In genomic region chr5:73676626-73677025, GRCm38 (mm10) we compare ENCODE assay signal across 19 mouse cellular contexts. TPM values are rescaled to one million over a fixed set of nuclear protein-coding genes. Genes with fewer than 3 reads are reported as not detected.
DNase-seq lines count a peak whose midpoint lies in the region; ATAC-seq and TF ChIP-seq lines count a peak whose summit lies in the region.
"Had no signal": no experiment of that assay in that cellular context is flagged by ENCODE, and none has a peak within 500 bp of the region (broad histone marks: within the 10 kb centered on the region; RNA-seq: fewer than 3 reads in every experiment).

No protein-coding gene starts in this region.

- TF ChIP-seq EP300 in stomach, postnatal 0 days (optimal IDR thresholded peaks at IDR 0.05), result no peak

- no peak overlapping the region for H3K9ac ChIP-seq in forebrain, embryonic 15.5 days (replicated peaks)
- no peak overlapping the region for H3K9ac ChIP-seq in midbrain, embryonic 15.5 days
- no peak overlapping the region for H3K9ac ChIP-seq in stomach, postnatal 0 days (ENCODE audit: low read length)
- H3K9ac ChIP-seq: embryonic facial prominence, embryonic 15.5 days; heart, embryonic 15.5 days had no signal

- H3K4me3 ChIP-seq in forebrain, embryonic 15.5 days, result 0 out of 2 replicates have a peak overlapping the region, but pooled peaks have one; percentile 15
- no peak overlapping the region for H3K4me3 ChIP-seq in forebrain, embryonic 10.5 days
- H3K4me3 ChIP-seq in midbrain, embryonic 15.5 days, result no peak overlapping the region
- H3K4me3 ChIP-seq in midbrain, embryonic 10.5 days, result no peak overlapping the region
- no peak overlapping the region for H3K4me3 ChIP-seq in stomach, postnatal 0 days (ENCODE audit: low read depth, low read length)
- H3K4me3 ChIP-seq: embryonic facial prominence, embryonic 15.5 days; heart, embryonic 15.5 days had no signal

- H3K4me2 ChIP-seq in forebrain, embryonic 15.5 days (replicated peaks), result peak overlapping the region; percentile 26
- 0 out of 2 replicates have a peak overlapping the region, but pooled peaks have one; percentile 4 for H3K4me2 ChIP-seq in midbrain, embryonic 15.5 days
- H3K4me2 ChIP-seq in stomach, postnatal 0 days (replicated peaks; ENCODE audit: low read depth), result no peak overlapping the region
- H3K4me2 ChIP-seq: embryonic facial prominence, embryonic 15.5 days; heart, embryonic 15.5 days had no signal

- H3K27me3 ChIP-seq in forebrain, embryonic 15.5 days, result no peaks in the 10 kb centered on the region
- H3K27me3 ChIP-seq in forebrain, embryonic 10.5 days (ENCODE audit: poor library complexity, severe bottlenecking), result no peaks in the 10 kb centered on the region
- H3K27me3 ChIP-seq in midbrain, embryonic 15.5 days (replicated peaks), result no peaks in the 10 kb centered on the region
- H3K27me3 ChIP-seq in midbrain, embryonic 10.5 days (ENCODE audit: low read depth, poor library complexity, severe bottlenecking), result no peaks in the 10 kb centered on the region
- H3K27me3 ChIP-seq in stomach, postnatal 0 days (ENCODE audit: control insufficient read depth, insufficient read depth, low read length), result no peaks in the 10 kb centered on the region
- H3K27me3 ChIP-seq: embryonic facial prominence, embryonic 15.5 days; heart, embryonic 15.5 days had no signal

- peak; percentile 41; the same call in 1 of the 2 replicates for ATAC-seq in forebrain, embryonic 15.5 days (replicated peaks)
- no peak for ATAC-seq in midbrain, embryonic 15.5 days (replicated peaks)
- no peak for ATAC-seq in stomach, postnatal 0 days (ENCODE audit: low FRiP score, low TSS enrichment)
- no peak for ATAC-seq in megakaryocyte-erythroid progenitor cell, adult 5-6 weeks (replicated peaks; ENCODE audit: low FRiP score, low TSS enrichment, poor library complexity, severe bottlenecking)
- ATAC-seq: activated CD4-positive, CD25-positive, alpha-beta regulatory T cell, adult 4 months; hindbrain, embryonic 16.5 days had no signal

- H3K4me1 ChIP-seq in forebrain, embryonic 15.5 days, result peaks cover 7% of the 10 kb centered on the region
- 0 out of 2 replicates have a peak, but pooled peaks cover 4% of the 10 kb centered on the region for H3K4me1 ChIP-seq in forebrain, embryonic 10.5 days
- no peaks in the 10 kb centered on the region for H3K4me1 ChIP-seq in midbrain, embryonic 15.5 days
- no peaks in the 10 kb centered on the region for H3K4me1 ChIP-seq in midbrain, embryonic 10.5 days
- no peaks in the 10 kb centered on the region for H3K4me1 ChIP-seq in stomach, postnatal 0 days (replicated peaks; ENCODE audit: control insufficient read depth, insufficient read depth)
- H3K4me1 ChIP-seq: embryonic facial prominence, embryonic 15.5 days; heart, embryonic 15.5 days had no signal

- no peaks in the 10 kb centered on the region for H3K36me3 ChIP-seq in forebrain, embryonic 15.5 days
- H3K36me3 ChIP-seq in forebrain, embryonic 10.5 days (replicated peaks), result no peaks in the 10 kb centered on the region
- no peaks in the 10 kb centered on the region for H3K36me3 ChIP-seq in midbrain, embryonic 15.5 days (replicated peaks)
- no peaks in the 10 kb centered on the region for H3K36me3 ChIP-seq in midbrain, embryonic 10.5 days
- no peaks in the 10 kb centered on the region for H3K36me3 ChIP-seq in stomach, postnatal 0 days (ENCODE audit: control insufficient read depth, insufficient read depth, low read length)
- H3K36me3 ChIP-seq: embryonic facial prominence, embryonic 15.5 days; heart, embryonic 15.5 days had no signal

- no peaks in the 10 kb centered on the region for H3K9me3 ChIP-seq in forebrain, embryonic 15.5 days
- no peaks in the 10 kb centered on the region for H3K9me3 ChIP-seq in forebrain, embryonic 10.5 days
- H3K9me3 ChIP-seq in midbrain, embryonic 15.5 days, result no peaks in the 10 kb centered on the region
- H3K9me3 ChIP-seq in midbrain, embryonic 10.5 days (replicated peaks), result no peaks in the 10 kb centered on the region
- H3K9me3 ChIP-seq in stomach, postnatal 0 days (ENCODE audit: control insufficient read depth, low read length), result no peaks in the 10 kb centered on the region
- H3K9me3 ChIP-seq: embryonic facial prominence, embryonic 15.5 days; heart, embryonic 15.5 days had no signal

- no peak for DNase-seq in forebrain, embryonic 10.5 days (ENCODE audit: extremely low spot score, low spot score)
- no peak for DNase-seq in midbrain, embryonic 10.5 days (ENCODE audit: low spot score)
- peak; percentile 14 to 32 for DNase-seq in layer of hippocampus, postnatal 10 days (ENCODE audit: low spot score in 2 of 2)
- peak; percentile 18 for DNase-seq in stomach, postnatal 0 days (ENCODE audit: low spot score)
- no peak for DNase-seq in heart, adult 8-10 months (ENCODE audit: low spot score)
- DNase-seq: cerebellum, postnatal 14 days had no signal

- WGBS in forebrain, embryonic 15.5 days, result 33% methylated on average over 13 of the region's 13 CpGs
- WGBS in forebrain, embryonic 10.5 days, result 74% methylated on average over 13 of the region's 13 CpGs
- 63% methylated on average over 13 of the region's 13 CpGs for WGBS in midbrain, embryonic 15.5 days
- WGBS in midbrain, embryonic 10.5 days, result 81% methylated on average over 13 of the region's 13 CpGs
- WGBS in stomach, postnatal 0 days, result 51% methylated on average over 13 of the region's 13 CpGs

- TF ChIP-seq CTCF in stomach, postnatal 0 days (IDR thresholded peaks at IDR 0.05; ENCODE audit: low read depth), result no peak

- no peak overlapping the region for H3K27ac ChIP-seq in forebrain, embryonic 15.5 days (replicated peaks)
- no peak overlapping the region for H3K27ac ChIP-seq in forebrain, embryonic 10.5 days
- H3K27ac ChIP-seq in midbrain, embryonic 15.5 days, result no peak overlapping the region
- H3K27ac ChIP-seq in midbrain, embryonic 10.5 days (replicated peaks), result no peak overlapping the region
- H3K27ac ChIP-seq in stomach, postnatal 0 days (replicated peaks), result no peak overlapping the region
- H3K27ac ChIP-seq: embryonic facial prominence, embryonic 15.5 days; heart, embryonic 15.5 days had no signal

RNA-seq across cellular contexts. Expression of gene Spata18, which starts 25.4 kb away (rescaled TPM):
- 0.17 and 0.78 TPM in 2 replicates for polyA plus RNA-seq in forebrain, embryonic 15.5 days (2015; fragmentation: Nextera tagmentation; extraction: Ambion mirVana)
- 0.09 TPM in 1 of 2 replicates, not detected in the other for polyA plus RNA-seq in forebrain, embryonic 10.5 days (2016; fragmentation: Nextera tagmentation; extraction: Ambion mirVana)
- polyA plus RNA-seq in midbrain, embryonic 15.5 days (2015; fragmentation: Nextera tagmentation; extraction: Ambion mirVana), result 0.30 and 0.52 TPM in 2 replicates
- polyA plus RNA-seq in midbrain, embryonic 10.5 days (2016; fragmentation: Nextera tagmentation; extraction: Ambion mirVana), result not detected in 2 replicates
- 1 to 10 TPM; 2.4 to 2.6 TPM for total RNA-seq in layer of hippocampus, postnatal 10 days (2021)
- polyA plus RNA-seq in stomach, postnatal 0 days (2015; fragmentation: Nextera tagmentation; extraction: Ambion mirVana), result 0.19 TPM in 1 of 2 replicates, not detected in the other
- total RNA-seq in megakaryocyte-erythroid progenitor cell, adult 5-6 weeks (2014; fragmentation: Nextera tagmentation), result not detected in 2 replicates
- total RNA-seq in megakaryocyte-erythroid progenitor cell, adult 5-6 weeks (2017), result not detected in 2 replicates
- total RNA-seq in heart, adult 8-10 months (2022), result under 1 TPM; 0.22 to 0.37 (median 0.33) TPM
- total RNA-seq: MEL had no signal
- polyA plus RNA-seq: activated CD4-positive, CD25-positive, alpha-beta regulatory T cell, adult 4 months; C2C12; liver, embryonic 16.5 days had no signal

RNA-seq across cellular contexts. Expression of gene Sgcb, which starts 29.0 kb away (rescaled TPM):
- 25.3 and 25.4 TPM in 2 replicates for polyA plus RNA-seq in forebrain, embryonic 15.5 days (2015; fragmentation: Nextera tagmentation; extraction: Ambion mirVana)
- 19.7 and 20.4 TPM in 2 replicates for polyA plus RNA-seq in forebrain, embryonic 10.5 days (2016; fragmentation: Nextera tagmentation; extraction: Ambion mirVana)
- 35.8 and 36.6 TPM in 2 replicates for polyA plus RNA-seq in midbrain, embryonic 15.5 days (2015; fragmentation: Nextera tagmentation; extraction: Ambion mirVana)
- polyA plus RNA-seq in midbrain, embryonic 10.5 days (2016; fragmentation: Nextera tagmentation; extraction: Ambion mirVana), result 21.3 and 21.8 TPM in 2 replicates
- 10 to 100 TPM; 63.2 to 66.0 TPM for total RNA-seq in layer of hippocampus, postnatal 10 days (2021)
- 12.4 and 12.7 TPM in 2 replicates for polyA plus RNA-seq in stomach, postnatal 0 days (2015; fragmentation: Nextera tagmentation; extraction: Ambion mirVana)
- 2.5 and 4.7 TPM in 2 replicates for total RNA-seq in megakaryocyte-erythroid progenitor cell, adult 5-6 weeks (2014; fragmentation: Nextera tagmentation)
- total RNA-seq in megakaryocyte-erythroid progenitor cell, adult 5-6 weeks (2017), result 2.7 and 5.7 TPM in 2 replicates
- total RNA-seq in heart, adult 8-10 months (2022), result 100 to 1,000 TPM; 113 to 128 (median 122) TPM

RNA-seq across cellular contexts. Expression of gene Lrrc66, which starts 44.3 kb away (rescaled TPM):
- polyA plus RNA-seq in forebrain, embryonic 15.5 days (2015; fragmentation: Nextera tagmentation; extraction: Ambion mirVana), result not detected in 2 replicates
- polyA plus RNA-seq in forebrain, embryonic 10.5 days (2016; fragmentation: Nextera tagmentation; extraction: Ambion mirVana), result not detected in 2 replicates
- not detected in 2 replicates for polyA plus RNA-seq in midbrain, embryonic 15.5 days (2015; fragmentation: Nextera tagmentation; extraction: Ambion mirVana)
- 0.06 and 0.07 TPM in 2 replicates for polyA plus RNA-seq in midbrain, embryonic 10.5 days (2016; fragmentation: Nextera tagmentation; extraction: Ambion mirVana)
- 1 to 10 TPM in 1 of 2 experiments, not detected in 1; 1.2 TPM for total RNA-seq in layer of hippocampus, postnatal 10 days (2021)
- 3.0 and 3.5 TPM in 2 replicates for polyA plus RNA-seq in stomach, postnatal 0 days (2015; fragmentation: Nextera tagmentation; extraction: Ambion mirVana)
- total RNA-seq in megakaryocyte-erythroid progenitor cell, adult 5-6 weeks (2014; fragmentation: Nextera tagmentation), result 0.68 and 1.7 TPM in 2 replicates
- 10.7 and 21.4 TPM in 2 replicates for total RNA-seq in megakaryocyte-erythroid progenitor cell, adult 5-6 weeks (2017)
- under 1 TPM in 1 of 4 experiments, not detected in 3; 0.12 TPM for total RNA-seq in heart, adult 8-10 months (2022)
- total RNA-seq: left cerebral cortex, postnatal 10 days; monocyte, adult 5-6 weeks had no signal
- polyA plus RNA-seq: C2C12; embryonic facial prominence, embryonic 15.5 days; hindbrain, embryonic 16.5 days; kidney, embryonic 14.5 days had no signal

Comparison
In these comparisons a context has a peak if more than half of its experiments do, and no peak if none do; other contexts are left out.
1. DNase-seq: peak in layer of hippocampus, postnatal 10 days (2 of 2) and stomach, postnatal 0 days (single experiment); none in forebrain, embryonic 10.5 days (single experiment), midbrain, embryonic 10.5 days (single experiment) and heart, adult 8-10 months (single experiment).